Mouse (Mus musculus): ENCODE data around the gene Cacna2d2. TPM values are rescaled to one million over a fixed set of nuclear protein-coding genes. Genes with fewer than 3 reads are reported as not detected.

The Cacna2d2 gene
- polyA plus RNA-seq, 1 experiment from 2014 or later = 0.15 TPM

DNA sequence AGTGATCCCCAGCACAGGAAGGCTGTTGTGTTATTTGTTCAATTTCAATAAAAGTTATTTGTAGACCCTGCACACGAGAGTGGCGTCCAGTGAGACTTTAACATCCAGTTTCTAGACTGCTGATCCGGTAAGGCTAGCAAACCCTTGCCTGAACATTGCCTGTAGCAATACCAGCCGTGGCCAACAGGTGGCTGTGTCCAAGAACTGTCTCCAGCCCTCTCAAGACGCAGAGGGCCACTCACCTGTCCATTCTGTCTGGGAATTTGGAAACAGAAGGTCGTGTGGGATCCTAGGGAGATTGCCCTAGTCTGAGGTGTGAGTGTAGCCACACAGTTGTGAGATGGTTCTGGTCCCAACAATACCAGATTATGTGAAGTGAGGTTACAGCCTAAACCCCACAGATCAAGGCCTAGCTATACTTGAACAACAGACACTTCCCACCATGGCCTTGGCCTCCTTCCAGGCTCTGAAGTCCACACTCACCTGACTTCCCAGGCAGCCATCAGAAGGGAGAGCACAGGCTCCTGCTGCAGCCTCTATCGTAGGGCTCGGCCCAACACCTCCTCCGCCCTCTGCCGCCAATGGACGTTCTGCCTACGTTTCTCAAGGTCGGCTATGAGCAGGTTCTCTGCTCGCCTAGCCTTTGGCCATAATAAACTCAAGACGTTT lies 166.8 kb downstream of the Cacna2d2 start:
- TF ChIP-seq CTCF (IDR thresholded peaks at IDR 0.05; ENCODE audit: low read depth) (peak; percentile 88), EP300 (optimal IDR thresholded peaks at IDR 0.05) (no peak)
- Histone ChIP-seq H3K9ac (ENCODE audit: low read length) (no peak overlapping the region), H3K9me3 (ENCODE audit: control insufficient read depth, low read length) (no peaks in the 10 kb centered on the region), H3K36me3 (ENCODE audit: control insufficient read depth, insufficient read depth, low read length) (peaks cover 10% of the 10 kb centered on the region), H3K4me2 (replicated peaks; ENCODE audit: low read depth) (no peak overlapping the region), H3K4me3 (ENCODE audit: low read depth, low read length) (no peak overlapping the region), H3K4me1 (replicated peaks; ENCODE audit: control insufficient read depth, insufficient read depth) (peaks cover 17% of the 10 kb centered on the region), H3K27ac (replicated peaks) (peak overlapping the region; percentile 86), H3K27me3 (ENCODE audit: control insufficient read depth, insufficient read depth, low read length) (no peaks in the 10 kb centered on the region)
- ATAC-seq (ENCODE audit: low FRiP score, low TSS enrichment) = no peak
- DNase-seq (ENCODE audit: low spot score) = peak; percentile 90
- WGBS = 42% methylated on average over 15 of the region's 15 CpGs

DNA sequence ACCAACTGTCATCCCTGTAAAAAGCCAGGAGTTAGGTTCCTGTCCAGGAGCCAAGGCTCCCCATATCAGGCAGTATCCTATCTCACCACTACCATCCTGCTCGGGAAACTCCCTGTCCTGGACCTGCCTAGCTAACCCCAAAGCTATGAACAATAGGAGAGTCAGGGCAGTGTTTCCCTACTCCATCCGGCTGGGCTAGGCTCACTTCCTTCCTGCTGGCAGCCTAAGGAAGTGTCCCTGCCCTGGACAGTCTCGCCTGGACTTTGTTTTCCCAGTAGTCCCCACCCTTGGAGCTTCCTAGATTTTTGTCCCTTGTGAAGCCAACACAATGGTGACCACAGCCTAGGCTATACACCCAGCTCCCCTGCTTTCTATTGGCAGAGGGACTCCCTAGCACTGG lies 167.4 kb downstream of the Cacna2d2 start:
- no peak for DNase-seq (ENCODE audit: low spot score)
- Histone ChIP-seq H3K27ac (replicated peaks) (peak overlapping the region; percentile 86), H3K36me3 (ENCODE audit: control insufficient read depth, insufficient read depth, low read length) (peaks cover 4% of the 10 kb centered on the region; the same call in 1 of the 2 replicates), H3K4me2 (replicated peaks; ENCODE audit: low read depth) (no peak overlapping the region), H3K4me1 (replicated peaks; ENCODE audit: control insufficient read depth, insufficient read depth) (peaks cover 17% of the 10 kb centered on the region), H3K27me3 (ENCODE audit: control insufficient read depth, insufficient read depth, low read length) (no peaks in the 10 kb centered on the region), H3K4me3 (ENCODE audit: low read depth, low read length) (no peak overlapping the region), H3K9ac (ENCODE audit: low read length) (no peak overlapping the region), H3K9me3 (ENCODE audit: control insufficient read depth, low read length) (no peaks in the 10 kb centered on the region)
- peak; percentile 27 for TF ChIP-seq CTCF (IDR thresholded peaks at IDR 0.05; ENCODE audit: low read depth)
- no peak for TF ChIP-seq EP300 (optimal IDR thresholded peaks at IDR 0.05)
- ATAC-seq (ENCODE audit: low FRiP score, low TSS enrichment) = peak; percentile 11
- 48% methylated on average over 3 of the region's 3 CpGs for WGBS

DNA sequence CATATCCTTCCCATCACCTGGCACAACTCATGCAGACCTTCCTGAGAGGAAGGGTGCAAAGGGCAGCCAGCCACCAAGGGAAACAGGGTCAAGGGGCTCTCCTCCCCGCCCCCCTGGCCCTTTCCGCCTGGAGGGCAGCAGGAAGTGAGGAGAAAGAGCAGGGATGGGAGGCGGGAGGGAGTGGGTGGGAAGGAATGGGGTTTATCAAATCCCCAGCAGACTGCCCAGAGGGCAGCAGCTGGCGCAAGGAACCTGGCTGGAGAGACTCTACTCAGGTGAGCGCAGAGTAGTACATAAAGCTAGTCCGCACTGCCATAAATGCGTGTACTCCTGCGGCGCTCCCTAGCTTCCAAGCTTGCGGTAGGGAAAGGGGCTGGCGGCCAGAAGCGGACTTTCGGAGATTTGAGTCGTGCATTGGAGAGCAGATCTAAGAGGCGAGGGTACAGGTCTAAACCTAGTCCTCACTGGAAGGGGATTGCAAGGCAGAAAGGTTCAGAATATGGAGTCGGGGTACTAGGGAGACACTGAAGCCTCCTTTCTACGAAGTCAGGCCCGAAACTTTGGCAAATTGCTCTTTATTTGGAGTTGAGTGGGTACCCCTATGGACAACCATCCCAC lies 168.4 kb downstream of the Cacna2d2 start, which contains the start of gene Hyal2:
Gene Hyal2 (plus strand): TSS at position 244 of the 618 bp plus-strand sequence.
- Histone ChIP-seq H3K4me2 (replicated peaks; ENCODE audit: low read depth) (peak within 1 kb of the TSS; percentile 71), H3K27ac (replicated peaks) (peak within 1 kb of the TSS; percentile 86), H3K9ac (ENCODE audit: low read length) (peak within 1 kb of the TSS; percentile 82), H3K4me3 (ENCODE audit: low read depth, low read length) (peak within 1 kb of the TSS; percentile 76), H3K9me3 (ENCODE audit: control insufficient read depth, low read length) (no peaks in the 10 kb centered on the region), H3K36me3 (ENCODE audit: control insufficient read depth, insufficient read depth, low read length) (peaks cover 6% of the 10 kb centered on the region; the same call in 1 of the 2 replicates), H3K27me3 (ENCODE audit: control insufficient read depth, insufficient read depth, low read length) (no peaks in the 10 kb centered on the region), H3K4me1 (replicated peaks; ENCODE audit: control insufficient read depth, insufficient read depth) (peaks cover 17% of the 10 kb centered on the region)
- TF ChIP-seq EP300 (optimal IDR thresholded peaks at IDR 0.05) (no peak), CTCF (IDR thresholded peaks at IDR 0.05; ENCODE audit: low read depth) (0 out of 2 replicates have a peak, but pooled peaks have one; percentile 16)
- DNase-seq (ENCODE audit: low spot score) = peak; percentile 53
- ATAC-seq (ENCODE audit: low FRiP score, low TSS enrichment) = no peak
- WGBS = 13% methylated on average over 18 of the region's 18 CpGs

DNA sequence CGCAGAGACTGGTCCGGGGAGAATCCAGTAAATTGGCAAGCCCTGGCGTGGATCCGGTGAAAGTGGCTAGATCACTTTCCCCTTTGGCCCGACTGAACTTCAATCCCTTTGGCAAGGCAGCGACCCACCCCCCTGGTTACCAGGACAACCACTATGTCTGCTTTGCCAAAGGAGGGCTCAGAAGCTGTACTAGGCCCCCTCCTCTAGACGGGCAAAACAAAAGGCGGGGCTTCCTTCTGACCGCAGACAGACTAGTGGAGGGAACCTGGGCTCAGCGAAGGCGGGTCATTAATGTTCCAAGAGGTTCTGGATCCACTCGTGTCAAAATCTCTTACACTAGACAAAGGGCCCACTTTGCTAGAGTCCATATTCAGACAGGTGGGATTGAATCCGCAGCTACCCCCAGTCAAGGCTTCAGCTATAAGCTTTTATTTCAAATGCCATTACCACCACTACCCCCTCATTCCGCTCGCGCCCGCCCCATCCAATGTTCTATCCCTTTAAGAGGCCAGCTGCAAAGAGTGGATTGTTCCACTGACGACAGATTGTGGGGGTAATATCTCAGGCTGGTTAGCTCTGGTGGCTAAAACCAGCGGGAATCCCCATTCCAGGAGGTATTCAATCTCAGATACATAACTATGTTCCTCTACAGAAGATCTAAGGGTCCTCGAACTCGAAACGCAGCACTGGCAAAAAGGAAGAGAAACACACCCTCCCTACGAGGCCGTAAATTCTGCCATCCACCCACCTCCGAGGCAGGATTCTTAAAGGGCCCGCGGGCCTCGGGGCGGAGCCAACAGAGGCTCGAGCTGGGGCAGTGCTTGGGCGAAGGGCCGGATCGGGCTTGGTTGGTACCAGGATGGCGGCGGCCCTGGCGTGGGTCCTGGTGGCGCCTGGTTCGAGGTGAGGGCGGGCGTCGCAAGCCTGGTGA lies 169.2 kb downstream of the Cacna2d2 start:
- H3K27me3 ChIP-seq (ENCODE audit: control insufficient read depth, insufficient read depth, low read length) = no peaks in the 10 kb centered on the region
- peaks cover 6% of the 10 kb centered on the region; the same call in 1 of the 2 replicates for H3K36me3 ChIP-seq (ENCODE audit: control insufficient read depth, insufficient read depth, low read length)
- ATAC-seq (ENCODE audit: low FRiP score, low TSS enrichment) (peak; percentile 79), DNase-seq (ENCODE audit: low spot score) (peak; percentile 90)
- peak overlapping the region; percentile 71 for H3K4me2 ChIP-seq (replicated peaks; ENCODE audit: low read depth)
- peak overlapping the region; percentile 82 for H3K9ac ChIP-seq (ENCODE audit: low read length)
- H3K9me3 ChIP-seq (ENCODE audit: control insufficient read depth, low read length) = no peaks in the 10 kb centered on the region
- TF ChIP-seq CTCF (IDR thresholded peaks at IDR 0.05; ENCODE audit: low read depth) = no peak
- peak; percentile 93 for TF ChIP-seq EP300 (optimal IDR thresholded peaks at IDR 0.05)
- under 1% methylated on average over 40 of the region's 41 CpGs for WGBS
- H3K4me3 ChIP-seq (ENCODE audit: low read depth, low read length) = peak overlapping the region; percentile 76
- peak overlapping the region; percentile 86 for H3K27ac ChIP-seq (replicated peaks)
- H3K4me1 ChIP-seq (replicated peaks; ENCODE audit: control insufficient read depth, insufficient read depth) = peaks cover 17% of the 10 kb centered on the region

DNA sequence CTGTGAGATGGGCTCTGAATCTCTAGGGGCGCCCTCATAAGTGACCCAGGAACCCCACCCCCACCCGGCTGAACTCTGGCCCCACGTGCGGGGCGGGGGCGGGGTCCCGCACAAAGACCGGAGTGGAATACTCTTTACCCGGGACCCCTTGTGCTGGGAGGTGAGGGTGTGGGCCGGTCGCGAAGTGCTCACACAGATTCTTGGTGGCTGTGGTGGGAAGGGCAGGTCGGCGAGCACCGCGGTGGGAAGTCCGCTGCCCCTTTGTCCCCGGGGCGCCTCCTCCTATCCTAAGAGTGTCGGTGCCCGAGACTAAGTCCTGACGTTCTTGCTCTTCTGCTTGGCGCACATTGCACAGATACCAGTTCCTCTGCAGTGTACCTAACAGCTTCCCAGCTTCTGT lies 169.9 kb downstream of the Cacna2d2 start:
- DNase-seq (ENCODE audit: low spot score) = no peak
- Histone ChIP-seq H3K4me1 (replicated peaks; ENCODE audit: control insufficient read depth, insufficient read depth) (peaks cover 11% of the 10 kb centered on the region), H3K27me3 (ENCODE audit: control insufficient read depth, insufficient read depth, low read length) (no peaks in the 10 kb centered on the region), H3K4me3 (ENCODE audit: low read depth, low read length) (peak overlapping the region; percentile 76), H3K27ac (replicated peaks) (peak overlapping the region; percentile 86), H3K4me2 (replicated peaks; ENCODE audit: low read depth) (peak overlapping the region; percentile 71), H3K9me3 (ENCODE audit: control insufficient read depth, low read length) (no peaks in the 10 kb centered on the region), H3K9ac (ENCODE audit: low read length) (peak overlapping the region; percentile 82), H3K36me3 (ENCODE audit: control insufficient read depth, insufficient read depth, low read length) (peaks cover 6% of the 10 kb centered on the region; the same call in 1 of the 2 replicates)
- no peak for TF ChIP-seq EP300 (optimal IDR thresholded peaks at IDR 0.05)
- WGBS = under 1% methylated on average over 17 of the region's 23 CpGs
- 0 out of 2 replicates have a peak, but pooled peaks have one; percentile 1 for ATAC-seq (ENCODE audit: low FRiP score, low TSS enrichment)

All from stomach, postnatal 0 days (tissue).